Mouse (Mus musculus) embryo, embryonic 9.5 days (tissue): Measurements from ENCODE around the gene Mesp1.
A peak's percentile ranks its signal among the peaks of the same experiment; 100 is the strongest.

Experiments used
- DNase-seq: peaks from one replicate; pipeline ENCODE4 v3.0.0-alpha.2; 2017; ENCODE audit errors: extremely low spot score

The Mesp1 gene

GRCm38 (mm10) chr7:79793688-79794087 lies at the start of gene Mesp1:
TSS of gene Mesp1 (minus strand) at chr7:79793788.
- no peak for DNase-seq

GRCm38 (mm10) chr7:79842163-79842562 lies 48.6 kb upstream of the Mesp1 start:
- no peak for DNase-seq

DNA sequence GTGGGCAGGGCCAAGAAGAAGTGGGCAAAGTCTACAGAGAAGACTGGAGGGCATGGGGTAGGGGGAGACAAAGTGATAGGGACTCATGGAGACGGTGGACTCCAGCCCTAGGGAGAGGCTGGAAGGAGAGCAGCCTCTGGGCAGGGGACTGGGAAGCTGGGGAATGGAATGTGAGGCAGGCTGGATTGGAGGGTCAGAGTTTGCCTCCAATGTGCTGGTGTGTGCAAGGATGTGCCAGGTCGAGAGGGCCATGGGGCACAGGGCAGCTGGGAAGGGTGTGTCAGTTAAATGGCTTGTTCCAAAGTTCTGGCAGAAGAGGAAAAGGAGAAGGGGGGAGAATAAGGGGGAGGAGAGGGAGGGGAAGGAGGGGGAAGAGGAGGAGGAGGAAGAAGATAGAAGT lies 43.7 kb upstream of the Mesp1 start:
- no peak for DNase-seq

- no peak for DNase-seq
Measured at GRCm38 (mm10) chr7:79835196-79835595, 41.6 kb upstream of the Mesp1 start.

DNA sequence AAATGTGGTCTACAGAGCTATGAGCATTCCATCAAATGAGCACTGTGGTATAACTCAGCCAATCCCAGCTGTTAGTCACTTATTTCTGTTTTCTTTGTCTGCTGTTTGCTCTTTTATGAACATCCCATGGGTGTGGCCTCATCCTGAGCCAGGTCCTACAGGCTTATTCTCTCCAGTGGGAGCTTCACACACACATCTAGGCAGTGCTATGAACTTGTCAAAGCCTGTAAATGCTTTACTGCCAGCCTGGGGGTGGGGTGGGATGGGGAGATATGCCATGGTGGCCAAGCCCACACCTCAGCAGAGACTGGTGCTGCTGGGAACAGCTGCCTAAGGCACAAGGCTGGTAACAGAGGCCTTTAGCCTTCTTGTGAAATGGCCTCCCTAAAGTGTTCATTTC lies 39.4 kb upstream of the Mesp1 start:
- no peak for DNase-seq

GRCm38 (mm10) chr7:79831585-79831984 lies 38.0 kb upstream of the Mesp1 start:
- no peak for DNase-seq

GRCm38 (mm10) chr7:79831145-79831544 lies 37.6 kb upstream of the Mesp1 start:
- no peak for DNase-seq

GRCm38 (mm10) chr7:79828341-79828740 lies 34.8 kb upstream of the Mesp1 start:
- DNase-seq: no peak

DNA sequence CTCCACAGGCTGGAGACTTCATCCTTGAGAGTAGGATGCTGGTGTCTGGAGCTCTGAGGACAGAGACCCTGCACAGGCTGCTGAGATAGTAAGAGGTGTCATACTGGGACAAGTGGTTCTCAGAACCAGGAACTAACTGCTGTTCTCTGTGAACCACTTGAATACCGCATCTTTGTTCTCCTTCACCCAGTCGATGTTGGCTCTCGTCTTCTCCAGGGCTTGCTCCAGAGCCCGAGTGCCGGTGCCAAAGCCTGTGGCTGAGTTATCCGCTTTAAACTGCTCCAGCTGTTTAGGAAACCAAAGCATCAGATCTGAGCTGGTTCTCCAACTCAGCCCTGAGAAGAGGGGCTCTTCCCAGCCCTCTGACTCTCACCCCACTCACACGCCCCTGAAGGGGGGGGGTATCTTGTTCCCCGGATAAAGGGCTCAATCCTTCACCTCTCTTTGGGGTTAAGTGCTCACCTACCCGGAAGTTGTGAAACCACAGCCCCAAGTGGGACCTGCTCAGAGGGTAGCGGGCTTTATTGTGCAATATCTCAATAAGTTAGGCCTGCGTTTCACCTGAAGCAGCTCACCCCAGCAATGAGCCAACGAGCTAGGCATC lies 28.6 kb upstream of the Mesp1 start:
- no peak for DNase-seq

GRCm38 (mm10) chr7:79819996-79820395 lies 26.4 kb upstream of the Mesp1 start:
- no peak for DNase-seq

- DNase-seq: no peak
Measured at GRCm38 (mm10) chr7:79819515-79819914, 25.9 kb upstream of the Mesp1 start.

- DNase-seq: no peak
Measured at GRCm38 (mm10) chr7:79818321-79818720, 24.7 kb upstream of the Mesp1 start.

- no peak for DNase-seq
Measured at GRCm38 (mm10) chr7:79813409-79813808, 19.8 kb upstream of the Mesp1 start.

- peak; percentile 72 for DNase-seq
Measured at GRCm38 (mm10) chr7:79810611-79811506, 17.3 kb upstream of the Mesp1 start, which contains the start of gene Mesp2. TSS of gene Mesp2 (plus strand) at chr7:79810727.

DNA sequence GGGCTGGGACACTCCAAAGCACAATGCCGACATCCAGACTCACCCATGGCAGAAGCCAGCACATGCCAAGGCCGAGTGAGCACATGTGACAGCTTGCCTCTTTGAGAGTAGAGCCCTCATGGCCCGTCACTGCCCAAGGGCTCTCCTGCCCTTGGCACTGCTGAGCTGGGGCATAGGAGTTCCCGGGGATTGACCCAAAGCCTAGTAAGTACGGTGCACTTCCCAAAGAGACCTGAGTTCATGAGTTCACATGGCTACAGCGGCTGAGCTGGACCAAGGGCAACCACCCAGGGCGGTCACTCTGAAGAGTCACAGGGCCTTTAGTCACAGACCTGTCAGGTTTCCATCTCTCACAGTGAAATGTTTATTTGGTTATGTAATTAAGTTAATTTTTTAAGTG lies 15.0 kb upstream of the Mesp1 start:
- no peak for DNase-seq

DNA sequence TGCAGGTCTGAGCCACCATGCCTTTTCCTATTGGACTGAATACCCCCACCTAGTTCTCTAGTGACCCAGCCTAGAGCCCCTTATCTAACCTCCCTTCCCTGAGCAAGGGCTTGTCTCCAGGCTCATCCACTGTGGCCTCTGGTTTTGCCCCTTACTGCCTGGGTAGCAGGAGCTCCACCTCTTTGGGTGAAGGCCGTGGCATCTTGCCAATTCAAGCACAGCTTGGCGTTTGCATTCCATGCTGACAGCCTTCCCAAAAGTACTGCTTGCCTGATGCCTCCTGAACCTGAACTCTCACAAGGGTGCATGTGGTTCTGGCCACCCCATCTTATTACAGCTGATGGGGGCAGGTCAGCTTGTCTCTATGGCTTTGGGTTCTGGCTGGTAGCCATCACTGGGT lies 10.3 kb upstream of the Mesp1 start:
- DNase-seq: no peak

DNA sequence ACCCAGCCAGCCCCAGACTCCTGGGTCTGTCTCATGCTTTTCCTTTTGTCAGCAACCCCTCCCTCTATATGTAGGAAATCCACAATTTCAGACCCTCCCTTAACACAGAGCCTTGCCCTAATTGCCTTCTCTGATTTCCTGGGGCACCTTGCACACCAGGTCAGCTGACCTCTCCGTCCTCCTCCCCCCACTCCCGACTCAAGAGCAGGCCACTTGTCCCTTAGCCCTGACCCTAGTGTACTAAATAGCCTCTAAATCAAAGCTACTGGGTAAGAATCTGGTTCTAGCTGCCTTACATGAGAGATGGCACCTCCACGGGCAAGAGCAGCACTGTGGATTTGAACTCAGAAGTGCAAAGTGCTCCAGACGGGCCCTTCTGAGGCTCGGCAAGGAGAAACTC lies 8.4 kb upstream of the Mesp1 start:
- DNase-seq: no peak

DNA sequence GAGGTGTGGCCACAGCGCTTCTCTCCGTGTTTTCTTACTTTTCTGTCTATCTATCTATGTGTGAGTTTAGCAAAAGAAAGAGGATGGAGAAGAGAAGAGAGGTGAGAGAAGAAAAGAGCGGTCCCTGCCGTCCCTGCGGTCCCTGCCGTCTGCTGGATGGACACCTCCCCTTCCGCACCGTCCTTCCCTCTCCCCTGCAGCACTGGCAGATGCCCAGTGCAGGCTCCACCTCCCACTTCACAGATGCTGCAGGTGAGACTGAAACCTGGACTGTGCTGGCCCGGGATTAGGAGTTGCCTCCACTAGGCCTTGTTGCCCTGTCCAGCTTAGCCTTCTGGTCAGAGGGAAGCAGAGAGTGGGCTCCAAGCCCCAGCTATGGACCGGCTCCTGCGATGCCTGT lies 7.8 kb upstream of the Mesp1 start:
- no peak for DNase-seq

DNA sequence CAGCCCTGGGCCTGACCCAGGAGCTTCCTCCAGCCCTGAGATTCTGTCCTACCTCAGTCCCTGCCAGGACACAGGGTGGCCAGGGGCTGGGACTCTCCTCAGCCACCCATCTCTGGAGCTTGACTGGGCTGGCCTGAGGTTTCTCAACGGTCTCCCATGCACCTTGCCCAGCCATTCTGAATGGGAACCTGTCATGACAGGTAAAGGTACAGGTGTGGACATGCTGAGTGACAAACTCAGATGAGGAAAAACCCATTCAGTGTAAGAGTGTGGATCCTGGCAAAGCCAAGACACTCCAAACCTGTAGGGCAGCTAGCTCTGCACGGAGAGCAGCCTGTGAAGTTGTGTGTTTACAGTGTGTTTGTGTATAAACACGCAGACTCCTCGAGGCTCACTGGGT lies 6.7 kb upstream of the Mesp1 start:
- DNase-seq: no peak

DNA sequence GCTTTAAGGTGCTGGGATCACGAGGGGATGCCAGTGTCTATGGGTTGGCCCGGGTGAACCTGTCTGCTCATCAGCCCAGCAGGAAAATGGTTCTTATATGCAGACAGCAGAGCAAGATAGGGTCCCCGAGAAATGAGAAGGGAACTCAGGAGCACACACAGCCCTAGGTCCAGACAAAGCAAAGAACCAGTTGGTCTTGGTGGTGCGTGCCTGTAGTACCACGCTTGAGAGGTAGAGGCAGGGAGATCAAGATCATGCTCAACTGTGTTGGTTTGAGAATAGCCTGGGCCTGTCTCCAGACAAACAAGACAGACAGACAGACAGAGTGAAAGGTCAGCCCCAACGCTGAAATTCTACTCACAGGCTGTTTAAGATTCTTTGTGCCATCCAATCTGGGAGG lies 5.9 kb upstream of the Mesp1 start:
- DNase-seq: no peak

GRCm38 (mm10) chr7:79799048-79799447 lies 5.5 kb upstream of the Mesp1 start:
- DNase-seq: peak; percentile 82

DNA sequence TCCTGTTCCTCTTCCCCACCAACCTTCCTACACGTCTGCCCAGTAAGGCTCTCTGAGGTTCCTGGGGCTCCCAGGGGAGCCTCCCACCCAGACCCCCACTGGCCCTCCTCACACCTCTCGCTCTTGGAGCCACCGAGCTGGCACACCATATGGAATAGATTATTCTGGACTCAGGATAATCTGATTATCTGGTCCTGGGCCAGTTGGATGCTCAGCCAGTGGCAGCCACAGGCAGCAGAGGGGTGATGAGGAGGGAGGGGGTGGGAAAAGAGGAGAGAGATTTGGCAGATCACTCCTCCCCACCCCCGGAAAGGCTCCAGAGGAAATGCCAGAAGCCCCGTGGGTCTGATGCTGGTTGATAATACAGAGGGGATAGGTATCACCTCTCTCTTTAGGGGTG lies 5.0 kb upstream of the Mesp1 start:
- DNase-seq: no peak
